Mouse (Mus musculus) kidney, embryonic 14.5 days (tissue): ENCODE measurements at regions not wholly inside any gene's neighbourhood (a gene's known extent, or its start where the extent isn't known, plus 50 kb on each side); places are given as distances from the start of the nearest gene placed in this dataset.

Experiments
- ATAC-seq: fragments of 200-750 bp; cut with Nextera tagmentation; 2 replicates; pipeline ENCODE4 v1.8.0; 2017; ENCODE audit warnings: moderate number of reproducible peaks, mild to moderate bottlenecking, moderate TSS enrichment, moderate library complexity; ENCODE audit not compliant: low FRiP score, low TSS enrichment
- H3K27ac ChIP-seq: fragments of 300-500 bp; sonication (generic); 2 replicates; pipeline ENCODE4 v1.5.1; 2014; ENCODE audit warnings: low read depth, mild to moderate bottlenecking, low read length, moderate library complexity, mixed read lengths
- H3K27me3 ChIP-seq: fragments of 300-500 bp; sonication (generic); 2 replicates; pipeline ENCODE4 v1.6.1; 2014; ENCODE audit warnings: mild to moderate bottlenecking, low read length; ENCODE audit not compliant: control insufficient read depth, insufficient read depth
- H3K36me3 ChIP-seq: fragments of 300-500 bp; sonication (generic); 2 replicates; pipeline ENCODE4 v1.6.1; 2014; ENCODE audit warnings: low read length, mixed read lengths; ENCODE audit not compliant: control insufficient read depth, insufficient read depth
- H3K4me1 ChIP-seq: fragments of 300-500 bp; sonication (generic); 2 replicates; pipeline ENCODE4 v1.6.1; 2014; ENCODE audit warnings: low read length, mixed read lengths; ENCODE audit not compliant: control insufficient read depth, insufficient read depth
- H3K4me2 ChIP-seq: fragments of 300-500 bp; sonication (generic); replicated peaks from 2 replicates; pipeline ENCODE4 v1.6.1; 2014; ENCODE audit warnings: low read depth, mild to moderate bottlenecking, low read length
- H3K4me3 ChIP-seq: fragments of 300-500 bp; sonication (generic); 2 replicates; pipeline ENCODE4 v1.5.1; 2014; ENCODE audit warnings: mild to moderate bottlenecking, low read length
- H3K9ac ChIP-seq: fragments of 300-500 bp; sonication (generic); 2 replicates; pipeline ENCODE4 v1.6.1; 2014; ENCODE audit warnings: low read depth, mild to moderate bottlenecking, low read length, moderate library complexity
- H3K9me3 ChIP-seq: fragments of 300-500 bp; sonication (generic); 2 replicates; pipeline ENCODE4 v1.6.1; 2016; ENCODE audit warnings: low read length; ENCODE audit not compliant: control insufficient read depth
- WGBS: fragments of 180-500 bp; shearing (Covaris S2); extraction: QIAGEN DNeasy Blood & Tissue Kit; methylation state at CpG from one replicate; pipeline ENCODE4 v1.1.7; 2014; 5-methylcytosine and 5-hydroxymethylcytosine counted together

- H3K27me3 ChIP-seq: no peaks in the 10 kb centered on the region
- H3K36me3 ChIP-seq: no peaks in the 10 kb centered on the region
- WGBS: 52% methylated on average over 10 of the region's 10 CpGs
- H3K9me3 ChIP-seq: no peaks in the 10 kb centered on the region
- no peak overlapping the region for H3K27ac ChIP-seq
- H3K4me3 ChIP-seq: no peak overlapping the region
- H3K9ac ChIP-seq: no peak overlapping the region
- no peaks in the 10 kb centered on the region for H3K4me1 ChIP-seq
- ATAC-seq: no peak
- H3K4me2 ChIP-seq: no peak overlapping the region
Observed at GRCm38 (mm10) chr3:104571935-104572631, 60.4 kb upstream of the Lrig2 start.

GRCm38 (mm10) chr3:104565423-104566230 lies 53.9 kb upstream of the Lrig2 start:
- peaks cover 12% of the 10 kb centered on the region; the same call in 1 of the 2 replicates for H3K4me1 ChIP-seq
- peak overlapping the region; percentile 7; the same call in 1 of the 2 replicates for H3K27ac ChIP-seq
- H3K4me2 ChIP-seq: no peak overlapping the region
- no peaks in the 10 kb centered on the region for H3K27me3 ChIP-seq
- no peak overlapping the region for H3K4me3 ChIP-seq
- no peak for ATAC-seq
- WGBS: 36% methylated on average over 13 of the region's 13 CpGs
- no peaks in the 10 kb centered on the region for H3K36me3 ChIP-seq
- no peaks in the 10 kb centered on the region for H3K9me3 ChIP-seq
- H3K9ac ChIP-seq: no peak overlapping the region

GRCm38 (mm10) chr3:104564857-104565256 lies 53.1 kb upstream of the Lrig2 start:
- Histone ChIP-seq H3K4me2 (no peak overlapping the region), H3K27ac (no peak overlapping the region), H3K4me3 (no peak overlapping the region), H3K4me1 (peaks cover 12% of the 10 kb centered on the region; the same call in 1 of the 2 replicates), H3K9me3 (no peaks in the 10 kb centered on the region), H3K36me3 (no peaks in the 10 kb centered on the region), H3K27me3 (no peaks in the 10 kb centered on the region), H3K9ac (no peak overlapping the region)
- no peak for ATAC-seq
- WGBS: 73% methylated on average over 2 of the region's 2 CpGs

GRCm38 (mm10) chr3:104561567-104561966 lies 49.8 kb upstream of the Lrig2 start:
- Histone ChIP-seq H3K27me3 (no peaks in the 10 kb centered on the region), H3K4me2 (no peak overlapping the region), H3K4me1 (peaks cover 12% of the 10 kb centered on the region; the same call in 1 of the 2 replicates), H3K36me3 (no peaks in the 10 kb centered on the region), H3K9me3 (no peaks in the 10 kb centered on the region), H3K27ac (no peak overlapping the region), H3K4me3 (no peak overlapping the region), H3K9ac (no peak overlapping the region)
- WGBS: 44% methylated on average over 4 of the region's 4 CpGs
- ATAC-seq: no peak
